Mouse (Mus musculus) urinary bladder, adult 18-20 months (tissue): Measurements from ENCODE around the gene Casc4.

Source experiments
- DNase-seq, 2 experiments: peaks; one replicate each; pipeline ENCODE4 v3.0.0; 2022; ENCODE audit warnings: low spot score in 2 of 2, mixed read lengths in 2 of 2

The Casc4 gene

GRCm38 (mm10) chr2:121866632-121867050, at the start of gene Casc4:
Gene Casc4 (plus strand): TSS chr2:121866970.
- DNase-seq = peak; percentile 68 to 70

DNA sequence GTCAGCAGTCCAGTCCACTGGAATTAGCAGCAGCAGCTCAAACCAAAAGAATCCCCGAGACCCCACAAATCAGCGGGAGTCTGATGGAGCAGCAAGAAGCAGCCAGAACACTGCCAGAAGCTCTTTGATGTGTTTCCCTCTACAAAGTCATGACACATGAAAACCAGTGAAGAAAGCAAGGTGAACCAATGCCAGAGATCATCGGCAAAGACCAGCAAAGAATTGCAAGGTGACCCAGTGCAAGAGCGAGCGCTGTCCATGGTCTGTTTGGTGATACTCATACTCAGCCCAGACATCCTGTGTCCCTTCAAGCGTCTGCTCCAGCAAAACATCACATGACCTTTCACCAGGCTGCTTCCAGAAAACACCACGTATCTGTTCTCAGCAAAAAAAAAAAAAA, 45.0 kb upstream of the Casc4 start:
- no peak for DNase-seq

DNA sequence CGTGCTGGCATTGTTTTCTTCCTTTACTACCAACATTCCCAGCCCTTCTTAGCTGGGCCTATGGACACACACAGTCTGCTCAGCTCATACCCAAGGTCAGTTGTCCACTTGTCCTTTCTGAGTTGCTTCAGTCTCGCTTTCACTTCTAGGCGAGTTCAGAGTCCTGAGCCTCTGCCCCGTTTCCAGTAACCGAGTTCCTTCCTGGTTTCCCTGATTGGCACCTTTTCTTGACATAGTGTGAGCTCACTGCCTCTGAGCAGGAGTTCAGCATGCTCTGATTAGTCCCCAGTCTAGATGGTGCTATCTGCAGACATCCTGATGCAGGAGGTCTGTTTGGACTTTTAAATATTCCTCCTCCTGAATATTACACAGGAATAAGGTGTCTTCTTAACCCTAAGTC, 42.1 kb upstream of the Casc4 start:
- no peak for DNase-seq

DNA sequence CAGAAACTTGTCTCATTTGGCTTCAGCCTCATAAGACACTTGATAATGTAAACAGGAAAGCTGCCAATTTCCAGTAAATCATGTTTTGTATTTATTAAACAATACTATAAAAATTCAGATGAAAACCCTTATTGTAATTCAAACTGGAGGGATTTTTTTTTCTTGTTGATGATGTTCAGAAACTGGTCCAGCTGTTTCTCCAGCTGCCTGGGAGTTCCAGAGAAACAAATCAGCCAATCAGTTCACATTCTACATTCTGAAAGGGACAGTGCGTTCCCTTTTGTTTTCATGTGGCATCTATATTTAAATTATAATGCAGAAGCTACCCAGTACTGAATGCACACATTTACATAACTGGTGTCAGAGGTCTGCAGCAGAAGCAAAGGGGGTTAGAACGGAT, 40.6 kb upstream of the Casc4 start:
- DNase-seq = no peak

- no peak for DNase-seq
Observed at GRCm38 (mm10) chr2:121828411-121828810, 38.4 kb upstream of the Casc4 start.

DNA sequence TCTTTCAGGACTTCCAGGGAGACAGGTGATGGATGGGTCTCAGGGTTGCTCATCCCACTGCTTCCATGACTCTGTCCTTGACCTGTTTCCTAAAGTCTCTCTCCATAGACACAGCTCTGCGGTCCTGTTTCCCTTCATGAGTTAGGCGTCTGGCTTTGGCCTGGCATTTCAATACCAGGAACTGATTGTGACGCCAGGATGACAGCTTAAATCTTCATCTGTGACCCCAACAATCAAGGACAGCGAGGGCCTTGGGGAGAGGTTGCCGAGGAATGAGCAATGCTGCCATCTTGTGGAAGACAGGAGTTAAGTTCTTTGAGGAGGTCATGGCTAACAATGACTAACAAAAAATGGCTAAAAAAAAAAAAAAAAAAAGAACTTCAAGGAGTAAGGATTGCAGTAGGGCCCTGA, 34.3 kb upstream of the Casc4 start:
- DNase-seq = peak; percentile 10 to 18

DNA sequence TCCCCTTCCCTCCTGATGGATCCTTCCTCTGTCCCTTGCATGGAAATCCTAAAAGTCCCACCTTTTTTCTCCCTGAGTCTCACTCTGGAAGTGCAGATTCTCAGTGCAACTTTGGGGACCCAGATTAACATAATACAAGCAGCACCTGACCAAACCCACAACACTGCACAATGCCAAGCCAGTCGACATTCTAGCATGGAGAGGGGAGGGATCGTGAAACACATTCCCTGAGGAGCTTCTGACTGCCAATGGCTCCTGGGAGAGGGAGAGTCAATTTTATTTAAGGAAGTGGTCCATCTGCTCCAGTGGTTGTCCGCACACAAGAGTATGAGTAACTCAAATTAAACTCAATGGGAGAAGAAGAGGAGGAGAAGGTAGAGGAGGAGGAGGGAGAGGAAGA, 31.8 kb upstream of the Casc4 start:
- DNase-seq = no peak

DNA sequence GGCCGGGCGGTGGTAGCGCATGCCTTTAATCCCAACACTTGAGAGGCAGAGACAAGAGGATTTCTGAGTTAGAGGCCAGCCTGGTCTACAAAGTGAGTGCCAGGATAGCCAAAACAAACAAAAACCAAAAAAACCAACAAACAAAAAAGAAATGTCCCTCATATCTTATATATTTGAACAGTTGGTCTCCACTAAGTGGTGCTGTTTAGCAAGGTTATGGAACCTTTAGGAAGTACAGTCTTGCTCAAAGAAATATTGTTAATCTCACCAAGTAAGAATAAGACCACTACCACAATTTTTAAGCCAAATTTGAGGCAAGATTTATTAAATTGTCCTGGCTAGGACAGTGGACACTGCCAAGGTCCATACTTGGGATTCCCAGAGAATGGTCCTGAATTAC, 25.3 kb upstream of the Casc4 start:
- no peak for DNase-seq

- no peak for DNase-seq
Observed at GRCm38 (mm10) chr2:121842249-121842648, 24.5 kb upstream of the Casc4 start.

DNA sequence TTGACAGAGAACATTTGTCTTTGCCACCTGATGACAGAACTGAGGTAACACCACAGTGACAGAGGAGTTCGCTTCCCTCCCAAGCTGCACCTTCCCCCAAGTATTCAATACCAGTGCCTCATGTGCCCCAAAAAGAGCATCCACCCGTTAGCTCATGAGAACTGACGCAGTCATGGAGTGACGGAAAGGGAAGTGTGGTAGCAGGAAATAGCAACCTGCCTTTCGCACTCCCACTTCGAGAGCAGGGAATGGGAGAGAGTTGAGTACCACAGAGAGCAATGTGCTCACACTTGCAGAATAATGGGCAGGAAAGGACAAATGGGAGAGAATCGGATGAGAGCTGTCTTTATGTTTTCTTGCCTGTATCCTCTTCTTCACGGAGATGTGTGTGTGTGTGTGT, 20.7 kb upstream of the Casc4 start:
- no peak for DNase-seq

DNA sequence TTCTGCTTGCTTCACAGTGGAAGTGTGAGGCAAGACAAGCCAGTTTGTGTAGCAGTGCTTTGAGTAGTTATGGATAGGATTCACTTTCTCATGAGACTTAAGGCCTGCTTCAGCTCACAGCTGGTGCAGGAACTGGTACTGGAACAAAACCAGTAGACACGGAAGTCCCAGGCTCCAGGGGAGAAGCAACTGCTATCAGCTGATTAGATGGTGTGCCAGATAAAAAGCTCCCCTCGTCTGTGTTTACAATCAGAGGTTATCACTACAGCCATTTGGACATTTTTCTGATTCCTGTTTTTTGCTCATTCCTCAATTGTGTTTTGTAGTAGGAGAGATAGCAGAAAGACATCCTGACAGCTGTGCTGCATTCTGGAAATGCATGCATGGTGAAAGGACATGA, 14.7 kb upstream of the Casc4 start:
- no peak for DNase-seq

GRCm38 (mm10) chr2:121853974-121854373, 12.8 kb upstream of the Casc4 start:
- no peak for DNase-seq

- no peak for DNase-seq
Observed at GRCm38 (mm10) chr2:121859380-121859980, 7.3 kb upstream of the Casc4 start.

DNA sequence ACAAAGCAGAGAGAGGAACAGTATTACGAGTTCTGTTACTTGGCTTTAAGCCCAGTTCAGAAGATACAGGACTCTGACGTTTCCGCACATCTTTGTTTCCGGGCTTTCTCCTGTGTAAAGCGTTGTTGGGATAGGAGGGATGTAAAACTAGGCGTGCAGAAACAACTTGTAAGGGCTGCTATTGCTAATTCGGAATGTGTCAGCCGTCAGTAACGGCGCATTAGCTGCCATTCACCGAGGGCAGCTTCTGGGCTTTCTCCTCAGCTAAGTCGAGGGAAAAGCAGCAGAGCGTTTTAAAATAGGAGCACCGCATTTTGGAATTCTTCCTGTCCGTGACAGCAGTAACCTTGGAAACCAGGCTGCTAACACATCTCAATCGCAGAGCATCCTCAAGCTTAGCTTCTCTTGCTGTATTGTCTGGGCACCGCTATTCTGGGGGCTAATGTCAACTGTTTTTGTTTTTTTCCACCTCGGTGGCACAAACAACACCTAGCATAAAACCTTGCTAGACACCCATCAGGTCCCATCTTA, 634 bp upstream of the Casc4 start:
- peak in 1 of 2 experiments; percentile 19 for DNase-seq

DNA sequence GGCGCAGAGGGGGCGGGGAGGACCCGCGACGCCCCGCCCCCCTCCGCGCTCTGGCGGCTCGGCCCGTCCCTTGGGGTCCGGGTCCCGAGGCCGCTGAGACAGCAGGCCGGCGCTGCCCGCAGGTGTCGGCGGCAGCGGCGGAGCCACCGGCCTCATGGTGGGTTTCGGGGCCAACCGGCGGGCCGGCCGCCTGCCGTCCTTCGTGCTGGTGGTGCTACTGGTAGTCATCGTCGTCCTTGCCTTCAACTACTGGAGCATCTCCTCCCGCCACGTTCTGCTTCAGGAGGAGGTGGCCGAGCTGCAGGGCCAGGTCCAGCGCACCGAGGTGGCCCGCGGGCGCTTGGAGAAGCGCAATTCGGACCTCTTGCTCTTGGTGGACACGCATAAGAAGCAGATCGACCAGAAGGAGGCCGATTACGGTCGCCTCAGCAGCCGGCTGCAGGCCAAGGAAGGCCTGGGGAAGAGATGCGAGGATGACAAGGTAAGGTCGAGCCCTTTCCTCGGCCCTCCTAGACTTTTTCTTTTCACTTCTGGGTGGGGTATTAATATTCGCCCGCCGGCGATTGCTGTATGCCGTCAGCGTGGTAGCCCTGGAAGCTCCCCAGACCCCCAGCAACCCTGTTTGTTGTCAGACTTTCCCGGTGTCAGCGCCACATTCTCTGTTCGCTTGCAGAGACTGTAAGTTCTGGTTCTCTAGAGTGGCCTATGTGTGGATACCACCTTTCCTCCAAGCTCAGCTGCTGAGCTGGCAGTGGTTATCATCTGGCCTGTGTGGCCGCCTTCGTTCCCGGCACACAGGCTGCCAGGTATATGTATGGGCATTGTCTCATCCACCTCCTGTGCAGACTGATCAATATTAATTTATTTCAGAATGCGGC, 520 bp downstream of the Casc4 start:
- DNase-seq = peak in 1 of 2 experiments; percentile 45

- DNase-seq = no peak
Observed at GRCm38 (mm10) chr2:121879506-121879905, 12.7 kb downstream of the Casc4 start.

- DNase-seq = no peak
Observed at GRCm38 (mm10) chr2:121885509-121886106, 18.8 kb downstream of the Casc4 start.

DNA sequence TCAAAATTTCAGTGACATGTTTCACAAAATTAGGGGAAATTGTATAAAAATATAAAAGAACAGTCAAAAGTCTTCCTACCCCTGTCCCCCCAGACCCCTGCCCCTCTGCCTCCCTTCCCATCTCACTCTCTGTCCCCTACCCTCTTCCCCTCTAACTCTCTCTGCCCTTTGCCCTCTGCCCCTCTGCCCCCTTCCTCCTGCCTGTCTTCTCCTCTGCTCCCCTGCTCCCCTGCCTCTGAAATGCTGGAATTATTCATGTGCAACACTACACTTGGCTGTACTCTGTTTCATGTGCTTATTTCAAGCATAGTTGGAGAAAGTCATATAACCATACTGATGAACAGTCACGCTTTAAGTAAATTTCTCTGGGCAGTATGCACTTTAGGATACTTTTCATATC, 19.6 kb downstream of the Casc4 start:
- no peak for DNase-seq

DNA sequence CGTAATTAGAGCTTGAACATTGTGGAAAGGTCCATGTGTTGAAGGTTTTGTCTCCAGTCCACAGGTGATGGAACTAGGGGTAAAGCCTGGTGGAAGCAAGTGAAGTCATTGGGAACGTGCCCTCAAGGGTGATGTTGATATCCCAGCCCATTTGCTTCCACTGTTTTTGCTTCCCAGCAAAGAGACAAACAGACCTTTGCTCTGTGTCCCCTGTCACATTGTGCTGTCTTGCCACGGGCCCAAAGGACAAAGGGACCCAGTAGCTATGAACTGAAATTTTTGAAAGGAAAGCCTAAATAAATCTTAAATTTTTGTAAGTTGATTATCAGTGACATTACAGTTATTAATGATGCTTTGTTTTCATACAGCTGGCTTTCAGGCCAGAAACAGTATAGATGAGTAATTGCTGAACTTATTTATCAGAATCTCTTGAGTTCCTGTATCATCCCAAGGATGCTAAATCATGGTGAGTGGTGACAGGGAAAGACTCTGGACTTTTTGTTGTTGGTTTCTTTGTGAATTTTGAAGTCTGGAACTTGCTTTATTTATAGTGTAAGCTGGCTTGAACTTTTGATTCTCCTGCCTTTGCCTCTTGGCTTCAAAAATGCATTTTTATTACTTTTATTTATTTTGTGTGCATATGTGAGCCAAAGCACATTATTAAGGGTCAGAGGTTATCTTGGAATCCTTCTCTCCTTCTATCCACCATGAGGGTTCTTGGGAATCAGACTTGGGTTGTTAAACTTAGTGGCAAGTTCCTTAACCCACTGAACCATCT, 22.1 kb downstream of the Casc4 start:
- DNase-seq = no peak

DNA sequence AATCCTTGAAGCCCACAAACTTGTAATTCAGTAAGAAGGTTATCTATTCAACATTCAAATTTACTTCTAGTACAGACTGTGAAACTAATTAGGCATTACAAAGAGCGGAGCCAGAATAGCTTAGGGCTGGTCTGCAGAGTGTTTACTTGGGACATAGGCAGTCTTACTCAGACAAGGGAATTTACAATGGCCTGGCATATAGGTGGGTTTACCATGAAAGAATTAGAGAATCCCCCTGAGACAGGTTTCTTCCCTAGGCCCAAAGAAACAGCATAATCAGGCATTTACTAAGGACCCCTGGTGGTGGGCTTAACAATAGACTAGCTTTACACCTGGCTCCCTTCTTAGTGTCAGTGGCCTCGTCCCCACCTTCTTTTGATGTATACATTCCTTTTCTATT, 28.5 kb downstream of the Casc4 start:
- no peak for DNase-seq

DNA sequence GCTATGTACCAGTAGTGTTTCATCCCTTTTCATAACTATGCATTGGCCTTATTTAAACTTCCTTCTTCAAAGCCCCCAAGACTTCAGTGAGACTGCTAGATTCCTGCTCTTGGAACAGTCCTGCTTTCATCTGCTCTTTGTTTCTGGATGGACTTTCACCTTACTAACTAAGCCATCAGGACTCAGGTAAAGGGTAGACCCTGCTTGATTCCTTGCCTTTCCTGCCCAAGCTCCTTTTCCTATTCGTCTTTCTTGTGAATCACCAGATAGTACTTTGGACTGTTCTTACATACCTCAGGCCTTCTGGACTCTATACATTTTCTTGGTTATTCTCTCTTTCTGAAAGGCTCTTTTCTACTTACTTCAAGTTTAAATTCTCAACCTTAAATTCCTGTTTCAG, 30.1 kb downstream of the Casc4 start:
- no peak for DNase-seq

GRCm38 (mm10) chr2:121909975-121910374, 43.2 kb downstream of the Casc4 start:
- DNase-seq = no peak
